Mouse (Mus musculus) spleen, postnatal 36 days (tissue): ENCODE measurements around the gene Tpm3-rs7.
"Not testable (repeated sequence)": the region's sequence is repeated elsewhere in the genome, so short reads cannot be mapped to it uniquely, and the experiment has no call there.

ENCODE experiments used
- DNase-seq, 2 experiments: peaks; one replicate each; pipeline ENCODE4 v3.0.0; 2022; ENCODE audit warnings: low spot score in 2 of 2, mixed read lengths in 1 of 2

Gene Tpm3-rs7

GRCm38 (mm10) chr14:113314499-113314898, at the start of gene Tpm3-rs7:
Gene Tpm3-rs7, plus strand, starts transcription at chr14:113314608.
- not testable (repeated sequence) for DNase-seq

GRCm38 (mm10) chr14:113317023-113317422, 2.6 kb downstream of the Tpm3-rs7 start:
- DNase-seq = no peak

- DNase-seq = no peak
These were observed 49.0 kb downstream of the Tpm3-rs7 start for GRCm38 (mm10) chr14:113363361-113363760.
